Mouse (Mus musculus) skeletal muscle tissue, adult 2 months (tissue): ENCODE data around the gene Polr1e.
"Not testable (repeated sequence)": the region's sequence is repeated elsewhere in the genome, so short reads cannot be mapped to it uniquely, and the experiment has no call there.

Experiments
- DNase-seq: peaks from one replicate; pipeline ENCODE4 v3.0.0-alpha.2; 2012; ENCODE audit warnings: low read depth, low spot score

The Polr1e gene

GRCm38 (mm10) chr4:45054862-45055261, 36.5 kb downstream of the Polr1e start:
- DNase-seq, result no peak

- DNase-seq, result peak; percentile 36
Observed at GRCm38 (mm10) chr4:45055451-45055850, 37.1 kb downstream of the Polr1e start.

- DNase-seq, result not testable (repeated sequence)
Observed at GRCm38 (mm10) chr4:45063836-45064235, 45.5 kb downstream of the Polr1e start.

GRCm38 (mm10) chr4:45064577-45064976, 46.2 kb downstream of the Polr1e start:
- DNase-seq, result no peak

- no peak for DNase-seq
Observed at GRCm38 (mm10) chr4:45066036-45066730, 47.8 kb downstream of the Polr1e start.

GRCm38 (mm10) chr4:45067742-45068141, 49.4 kb downstream of the Polr1e start:
- no peak for DNase-seq

- DNase-seq, result no peak
Observed at GRCm38 (mm10) chr4:45072261-45072973, 54.0 kb downstream of the Polr1e start.

GRCm38 (mm10) chr4:45073544-45073943, 55.2 kb downstream of the Polr1e start:
- no peak for DNase-seq

GRCm38 (mm10) chr4:45081041-45081440, 62.7 kb downstream of the Polr1e start:
- peak; percentile 39 for DNase-seq

- DNase-seq, result no peak
Observed at GRCm38 (mm10) chr4:45082951-45083350, 64.6 kb downstream of the Polr1e start.

- DNase-seq, result no peak
Observed at GRCm38 (mm10) chr4:45083487-45083886, 65.1 kb downstream of the Polr1e start.

- DNase-seq, result peak; percentile 76
Observed at GRCm38 (mm10) chr4:45084021-45084894, 65.9 kb downstream of the Polr1e start, which contains the start of gene Fbxo10. Gene Fbxo10 (minus strand): TSS chr4:45084604.

- DNase-seq, result no peak
Observed at GRCm38 (mm10) chr4:45084895-45085290, 66.5 kb downstream of the Polr1e start.
